Mouse (Mus musculus) olfactory bulb, adult 2 months (tissue): ENCODE measurements at regions not wholly inside any gene's neighbourhood (a gene's known extent, or its start where the extent isn't known, plus 50 kb on each side); places are given as distances from the start of the nearest gene placed in this dataset.
A peak's percentile ranks its signal among the peaks of the same experiment; 100 is the strongest.

Experiments
- H3K27ac ChIP-seq: fragments of 200-500 bp; 2 replicates; pipeline ENCODE4 v1.5.1; 2012; ENCODE audit warnings: low read depth, low read length; ENCODE audit not compliant: insufficient read depth
- H3K4me1 ChIP-seq: fragments of 200-500 bp; 2 replicates; pipeline ENCODE4 v1.6.1; 2012; ENCODE audit warnings: low read length; ENCODE audit not compliant: control insufficient read depth, insufficient read depth
- H3K4me3 ChIP-seq: fragments of 200-500 bp; 2 replicates; pipeline ENCODE4 v1.5.1; 2012; ENCODE audit warnings: mild to moderate bottlenecking, low read depth, low read length, moderate library complexity; ENCODE audit not compliant: insufficient read depth
- CTCF ChIP-seq: fragments of 200-500 bp; IDR thresholded peaks from 2 replicates; pipeline ENCODE4 v1.5.1; 2012; ENCODE audit warnings: low read depth, mild to moderate bottlenecking, low read length, moderate library complexity; ENCODE audit not compliant: insufficient read depth
- POLR2A ChIP-seq: fragments of 200-500 bp; IDR thresholded peaks from 2 replicates; pipeline ENCODE4 v1.6.1; 2012; ENCODE audit warnings: mild to moderate bottlenecking, low read depth, low read length, moderate library complexity; ENCODE audit not compliant: insufficient read depth
- WGBS: fragments of 180-500 bp; shearing (Covaris S2); methylation state at CpG from one replicate; pipeline ENCODE4 v1.1.7; 2018; 5-methylcytosine and 5-hydroxymethylcytosine counted together

DNA sequence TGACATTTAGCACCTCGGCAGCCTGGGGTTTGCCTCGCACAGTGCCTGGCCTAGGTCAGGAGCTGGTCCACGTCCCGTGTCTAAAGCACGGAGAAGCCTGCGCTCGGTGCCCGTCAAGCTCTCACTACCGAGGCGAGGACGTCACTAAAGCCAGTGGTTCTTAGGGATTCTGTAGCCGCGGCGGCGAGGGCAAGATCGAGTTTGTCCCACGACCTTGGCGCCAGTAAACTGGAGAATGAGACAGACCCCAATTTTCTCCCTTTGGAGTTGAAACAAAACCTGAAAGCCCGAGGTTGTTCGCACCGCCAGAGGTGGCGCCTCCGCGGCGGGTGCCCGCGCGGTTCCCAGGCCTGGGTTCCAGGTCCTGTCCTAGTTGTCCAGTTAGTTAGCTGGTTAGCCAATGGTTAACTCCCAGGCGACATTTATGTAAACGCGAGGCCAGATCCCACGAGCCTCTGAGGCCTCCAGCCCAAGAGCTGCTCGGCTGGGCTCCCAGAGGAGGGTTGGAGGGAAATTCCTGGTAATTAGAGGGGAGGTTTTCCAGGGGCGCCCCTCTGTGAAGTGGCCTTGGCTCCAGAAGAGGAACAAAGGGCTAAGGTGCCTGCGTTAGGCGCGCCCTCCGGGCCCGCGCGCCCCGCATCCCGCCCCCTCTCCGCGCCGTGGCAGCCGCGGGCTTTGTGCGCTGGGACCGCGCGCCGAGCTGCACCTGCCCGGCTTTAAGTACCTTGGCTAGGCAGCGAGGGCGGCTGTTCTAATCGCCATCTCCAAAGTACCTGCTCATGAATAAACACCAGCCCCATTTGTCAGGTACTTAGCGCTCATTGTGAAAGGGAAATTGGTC lies 74.0 kb downstream of the Rhcg start:
- Histone ChIP-seq H3K4me1 (peaks cover 44% of the 10 kb centered on the region), H3K27ac (peak overlapping the region; percentile 96), H3K4me3 (peak overlapping the region; percentile 41)
- 5% methylated on average over 58 of the region's 58 CpGs for WGBS
- TF ChIP-seq CTCF, result no peak
- peak; percentile 31; the same call in 1 of the 2 replicates for TF ChIP-seq POLR2A

DNA sequence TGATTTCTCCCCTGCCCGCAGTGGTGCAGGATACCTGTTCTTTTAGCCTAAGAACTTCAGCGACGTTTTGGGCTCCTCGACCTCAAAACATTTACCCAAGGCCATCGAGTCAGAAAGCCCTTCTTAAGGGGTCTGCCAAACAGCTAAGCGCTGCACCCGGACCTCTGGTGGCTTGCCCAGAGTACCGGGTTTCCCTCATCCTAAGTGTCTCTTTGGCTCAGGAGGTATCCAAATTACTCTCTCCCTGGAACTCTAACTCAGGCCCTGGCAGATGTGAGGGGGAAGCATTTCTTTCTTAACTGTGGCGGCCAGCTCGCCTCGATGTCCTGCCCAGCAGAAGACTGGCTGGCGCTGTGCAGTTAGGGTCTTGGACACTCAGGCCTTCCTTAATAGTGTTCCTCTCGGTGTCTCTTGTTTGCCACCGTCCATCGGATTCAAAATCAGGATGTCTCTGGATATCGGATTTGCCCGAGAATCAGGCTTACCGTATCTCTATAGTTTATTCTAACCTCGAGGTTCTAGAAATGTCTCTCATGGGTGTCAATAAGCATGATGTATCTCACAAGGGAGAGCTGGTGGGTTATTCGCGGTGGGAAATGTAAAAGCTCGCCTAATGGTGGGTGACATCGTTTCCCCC lies 75.0 kb downstream of the Rhcg start:
- H3K4me1 ChIP-seq, result peaks cover 44% of the 10 kb centered on the region
- TF ChIP-seq CTCF, result no peak
- TF ChIP-seq POLR2A, result no peak
- WGBS, result 32% methylated on average over 23 of the region's 23 CpGs
- H3K27ac ChIP-seq, result peak overlapping the region; percentile 96
- H3K4me3 ChIP-seq, result no peak overlapping the region

DNA sequence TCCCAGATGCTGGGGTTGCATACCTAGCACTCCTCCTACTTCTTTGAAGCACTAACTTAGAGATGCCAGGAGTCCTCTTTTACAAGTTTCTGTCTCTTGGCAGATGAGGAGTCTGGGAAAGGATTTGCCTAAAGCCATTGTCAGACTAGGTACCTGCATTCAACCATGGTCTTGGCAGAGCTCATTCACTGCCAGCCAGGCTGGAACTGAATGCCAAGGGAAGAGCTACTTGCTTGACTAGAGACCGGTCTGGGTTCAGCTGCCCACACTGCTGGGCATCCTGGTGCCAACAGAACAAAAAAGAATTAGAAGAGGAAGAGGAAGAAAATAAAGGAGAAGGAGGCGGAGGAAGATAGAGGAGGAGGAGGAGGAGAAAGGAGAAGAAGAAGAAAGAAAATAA lies 74.1 kb upstream of the Polg start:
- peaks cover 32% of the 10 kb centered on the region for H3K4me1 ChIP-seq
- TF ChIP-seq POLR2A, result no peak
- TF ChIP-seq CTCF, result no peak
- H3K4me3 ChIP-seq, result no peak overlapping the region
- WGBS, result 70% methylated on average over 2 of the region's 2 CpGs
- H3K27ac ChIP-seq, result no peak overlapping the region

- no peak for TF ChIP-seq CTCF
- TF ChIP-seq POLR2A, result no peak
- H3K4me1 ChIP-seq, result peaks cover 32% of the 10 kb centered on the region
- no peak overlapping the region for H3K4me3 ChIP-seq
- H3K27ac ChIP-seq, result no peak overlapping the region
- WGBS, result 52% methylated on average over 3 of the region's 3 CpGs
Observed at GRCm38 (mm10) chr7:79539426-79539825, 73.3 kb upstream of the Polg start.

- TF ChIP-seq POLR2A (no peak; the same call in 1 of the 2 replicates), CTCF (peak; percentile 69)
- WGBS, result under 1% methylated on average over 27 of the region's 27 CpGs
- peak overlapping the region; percentile 89 for H3K27ac ChIP-seq
- peaks cover 31% of the 10 kb centered on the region for H3K4me1 ChIP-seq
- peak overlapping the region; percentile 62 for H3K4me3 ChIP-seq
Observed at GRCm38 (mm10) chr7:79536157-79536641, 70.0 kb upstream of the Polg start.

DNA sequence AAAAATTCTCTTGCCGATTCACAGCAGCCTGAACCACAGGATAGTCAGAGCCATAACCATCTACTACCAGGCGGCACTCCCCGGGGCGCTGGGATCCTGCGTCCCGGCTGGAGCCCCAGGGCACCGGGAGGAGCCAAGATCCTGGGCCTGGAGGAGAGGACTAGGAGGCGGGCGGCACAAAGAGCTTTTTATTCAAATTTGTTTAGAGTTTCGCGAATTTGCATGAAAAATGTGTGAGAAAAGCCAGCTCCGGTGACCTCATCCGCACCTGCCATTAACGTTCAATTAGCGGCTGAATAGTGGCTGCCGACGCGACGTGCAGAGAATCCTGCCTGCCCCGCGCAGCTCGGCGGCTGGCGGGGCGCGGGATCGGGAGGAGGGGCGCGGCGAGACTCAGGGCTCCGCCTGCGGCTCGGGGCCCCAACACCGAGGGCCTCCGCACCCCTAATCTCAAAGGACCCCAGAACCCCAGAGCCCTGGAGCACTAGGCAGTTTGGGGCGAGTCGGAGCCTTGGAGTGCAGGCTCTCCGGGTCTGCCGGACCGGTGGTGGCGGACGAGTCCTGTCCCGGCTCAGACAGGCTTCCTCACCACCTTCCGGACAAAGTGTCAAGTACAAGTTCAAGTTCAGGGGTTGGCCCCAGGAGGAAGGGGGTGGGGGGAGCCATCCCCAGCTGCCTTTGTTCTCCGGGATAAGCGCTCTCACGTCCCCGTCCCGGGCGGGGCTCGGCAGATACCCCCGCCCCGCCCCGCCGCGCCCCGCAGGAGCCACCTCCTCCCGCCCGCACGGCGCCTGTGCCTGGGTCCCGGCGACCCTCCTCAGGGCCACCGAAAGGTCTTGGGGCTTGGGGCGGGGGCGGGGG lies 69.3 kb upstream of the Polg start:
- TF ChIP-seq CTCF (no peak), POLR2A (peak; percentile 26; the same call in 1 of the 2 replicates)
- WGBS, result under 1% methylated on average over 66 of the region's 66 CpGs
- peak overlapping the region; percentile 80 for H3K27ac ChIP-seq
- peaks cover 35% of the 10 kb centered on the region for H3K4me1 ChIP-seq
- H3K4me3 ChIP-seq, result peak overlapping the region; percentile 62

DNA sequence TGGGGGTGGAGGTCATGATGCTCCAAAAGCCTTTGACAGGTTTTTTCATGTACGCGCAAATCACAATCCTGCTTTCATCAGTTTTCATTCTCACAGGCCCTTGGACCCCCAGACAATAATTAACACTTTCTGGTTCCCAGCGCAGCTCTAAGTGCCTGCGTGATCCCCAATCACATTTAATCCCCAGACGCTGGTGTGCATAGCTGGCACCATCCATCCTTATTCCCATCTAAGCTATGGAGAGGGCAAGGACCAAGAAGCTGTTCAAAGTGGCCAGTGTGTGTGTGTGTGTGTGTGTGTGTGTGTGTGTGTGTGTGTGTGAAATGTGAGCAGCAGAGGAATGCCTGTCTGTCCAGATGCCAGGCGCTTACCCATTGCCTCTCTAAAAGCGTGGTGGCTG lies 68.7 kb upstream of the Polg start:
- TF ChIP-seq POLR2A (no peak), CTCF (no peak)
- Histone ChIP-seq H3K27ac (peak overlapping the region; percentile 80), H3K4me3 (no peak overlapping the region; the same call in 1 of the 2 replicates), H3K4me1 (peaks cover 38% of the 10 kb centered on the region)
- 17% methylated on average over 7 of the region's 7 CpGs for WGBS

DNA sequence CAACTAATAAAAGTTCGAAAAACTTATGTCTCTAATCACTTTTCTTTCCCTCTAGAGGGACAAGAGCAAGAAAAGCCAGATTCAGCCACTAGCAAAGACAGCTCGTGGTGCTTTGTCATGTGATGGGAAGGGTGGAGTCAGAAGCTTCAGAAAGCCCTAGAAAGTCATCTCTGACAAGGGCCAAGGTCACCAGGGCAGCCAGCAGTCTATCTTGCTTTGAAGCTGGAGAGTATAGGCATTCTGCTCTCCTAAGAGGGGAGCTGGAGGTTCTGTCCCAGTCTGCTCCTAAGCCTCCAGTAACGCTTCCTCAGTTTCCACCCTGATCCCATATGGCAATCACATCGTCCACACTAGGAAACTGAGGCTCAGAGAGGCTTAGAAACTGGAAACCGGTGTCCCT lies 68.2 kb upstream of the Polg start:
- WGBS, result 22% methylated on average over 5 of the region's 5 CpGs
- Histone ChIP-seq H3K4me1 (peaks cover 40% of the 10 kb centered on the region), H3K4me3 (no peak overlapping the region), H3K27ac (peak overlapping the region; percentile 80)
- TF ChIP-seq POLR2A (no peak), CTCF (no peak)
